Mouse (Mus musculus): ENCODE data around the gene Nme4.

Gene Nme4

DNA sequence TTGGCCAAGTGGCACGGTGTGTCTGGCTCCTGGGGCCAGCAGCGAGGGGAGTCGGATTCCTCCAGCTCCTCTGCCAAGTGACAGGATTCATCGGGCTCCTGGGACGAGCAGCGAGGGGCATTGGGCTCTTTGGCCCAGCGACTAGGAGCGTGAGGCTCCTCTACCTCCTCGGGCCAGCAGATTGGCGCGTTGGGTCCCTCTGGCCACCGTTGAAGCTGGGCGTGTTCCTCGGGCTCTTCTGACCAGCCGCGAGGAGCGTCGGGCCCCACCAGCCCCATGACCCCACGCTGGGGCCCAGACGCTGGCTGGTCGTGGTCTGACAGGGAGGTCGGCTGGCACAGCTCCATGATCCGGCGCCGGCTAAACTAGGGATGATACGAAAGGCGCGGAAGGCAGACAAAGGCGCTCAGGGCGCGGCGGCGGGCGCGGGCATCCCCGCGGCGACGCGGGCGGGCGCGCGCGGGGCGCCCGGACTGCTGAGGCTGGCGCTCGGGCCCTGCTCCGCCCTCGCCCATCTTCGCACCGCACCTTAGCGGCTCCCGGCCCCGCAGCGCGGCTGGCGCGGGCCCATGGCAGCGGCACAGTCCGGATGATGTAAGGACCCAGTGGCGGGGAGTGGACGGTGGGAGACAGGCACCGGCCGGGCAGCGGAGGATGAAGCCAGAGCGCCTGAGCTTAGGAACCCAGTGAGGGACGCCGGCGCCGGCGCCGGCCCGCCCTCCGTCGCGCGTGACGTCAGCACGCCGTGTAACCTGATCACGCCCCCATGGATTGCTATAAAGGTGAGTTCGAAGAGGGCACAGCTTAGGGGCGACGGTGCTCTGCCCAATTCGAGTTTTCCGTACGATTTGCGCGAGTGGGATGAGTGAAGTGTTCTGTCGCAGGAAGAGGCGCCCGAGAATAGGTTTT is 26.3 kb downstream of the Nme4 start, which contains the start of gene Rab11fip3:
Gene Rab11fip3 (minus strand): TSS at position 725 of the 909 bp plus-strand sequence.
- intact Hi-C loops (cut with DNase I), result no loop called here

- intact Hi-C loops (cut with DNase I), result no loop called here
Observed at GRCm38 (mm10) chr17:26068024-26068830, 27.2 kb downstream of the Nme4 start.

- intact Hi-C loops (cut with DNase I), result no loop called here
Observed at GRCm38 (mm10) chr17:26066488-26067020, 28.8 kb downstream of the Nme4 start.

DNA sequence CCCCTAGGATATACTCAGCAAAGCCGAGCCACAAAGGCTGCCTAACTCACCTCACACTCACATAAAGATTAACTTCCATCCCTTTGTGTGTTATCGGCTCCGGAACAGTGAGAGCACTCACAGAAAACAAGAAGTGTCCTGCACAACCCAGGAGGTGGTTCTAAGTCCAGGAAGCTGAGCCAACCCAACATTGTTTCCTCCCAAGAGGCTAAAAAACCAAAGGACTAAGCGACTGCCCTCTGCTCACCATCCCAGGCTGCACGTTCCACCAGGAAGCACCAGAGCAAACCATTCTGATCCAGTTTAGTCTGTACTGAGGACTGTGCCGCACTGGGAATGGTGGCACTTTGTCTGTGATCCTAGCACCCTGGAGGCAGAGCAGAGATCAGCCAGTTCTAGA is 30.5 kb downstream of the Nme4 start:
- intact Hi-C loops (cut with DNase I), result no loop called here

GRCm38 (mm10) chr17:26057787-26058567 is 37.4 kb downstream of the Nme4 start:
- intact Hi-C loops (cut with DNase I), result no loop called here

- intact Hi-C loops (cut with DNase I), result no loop called here
Observed at GRCm38 (mm10) chr17:26057278-26057677, 38.1 kb downstream of the Nme4 start.

- intact Hi-C loops (cut with DNase I), result no loop called here
Observed at GRCm38 (mm10) chr17:26055164-26055563, 40.2 kb downstream of the Nme4 start.

DNA sequence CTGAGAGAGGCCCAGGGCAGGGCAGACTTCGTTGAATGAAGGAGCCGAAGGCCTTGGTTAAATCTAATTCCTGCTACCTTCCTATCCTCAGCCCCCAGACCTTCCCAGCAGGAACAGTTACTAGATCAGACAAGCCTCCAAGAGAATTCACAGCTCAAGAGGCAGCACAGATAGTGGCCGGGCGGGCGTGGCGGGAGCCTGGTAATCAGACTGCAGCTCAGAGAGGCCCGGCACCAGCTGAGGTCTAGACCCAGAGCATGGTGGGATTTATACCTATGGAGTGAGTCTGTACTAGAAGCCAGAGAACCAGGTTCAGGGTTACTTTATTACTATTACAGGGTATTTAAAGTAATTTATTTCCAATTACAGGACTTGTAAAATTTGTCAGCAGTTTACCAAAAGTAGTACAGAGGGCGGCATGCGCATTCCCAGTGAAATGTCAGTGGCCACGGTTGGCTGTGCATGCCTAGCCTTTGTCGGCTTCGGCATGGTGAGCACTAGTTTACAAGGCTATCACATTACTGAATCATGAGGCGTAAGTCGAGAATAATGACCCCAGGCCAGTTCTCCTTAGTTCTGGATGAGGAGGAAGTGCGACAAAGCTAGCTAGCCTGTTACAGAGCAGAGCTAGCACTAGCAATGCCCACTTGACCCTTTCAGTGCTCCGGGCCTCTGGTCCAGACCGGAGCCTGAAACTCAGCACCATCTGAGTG is 41.1 kb downstream of the Nme4 start:
- intact Hi-C loops (cut with DNase I), result no loop called here

- intact Hi-C loops (cut with DNase I), result no loop called here
Observed at GRCm38 (mm10) chr17:26052706-26053105, 42.7 kb downstream of the Nme4 start.

DNA sequence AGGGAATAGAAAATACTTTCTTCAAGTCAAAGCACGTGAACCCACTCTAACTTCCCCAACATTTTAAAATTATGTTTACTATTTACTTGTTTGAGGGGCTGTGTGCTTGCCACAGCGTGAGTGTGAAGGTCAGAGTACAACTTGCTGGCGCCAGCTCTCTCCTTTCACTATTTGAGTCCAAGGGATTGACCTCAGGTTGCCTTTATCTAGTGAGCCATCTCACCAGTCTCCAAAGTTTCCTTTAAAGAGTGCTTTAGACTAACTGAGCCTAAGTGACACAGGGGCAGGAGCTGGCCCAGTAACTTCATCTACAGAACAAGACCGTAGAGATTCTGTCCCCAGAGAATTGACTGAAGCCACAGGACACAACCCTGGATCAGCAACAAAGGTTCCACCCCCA is 43.3 kb downstream of the Nme4 start:
- intact Hi-C loops (cut with DNase I), result no loop called here

- intact Hi-C loops (cut with DNase I), result no loop called here
Observed at GRCm38 (mm10) chr17:26048118-26048517, 47.3 kb downstream of the Nme4 start.

DNA sequence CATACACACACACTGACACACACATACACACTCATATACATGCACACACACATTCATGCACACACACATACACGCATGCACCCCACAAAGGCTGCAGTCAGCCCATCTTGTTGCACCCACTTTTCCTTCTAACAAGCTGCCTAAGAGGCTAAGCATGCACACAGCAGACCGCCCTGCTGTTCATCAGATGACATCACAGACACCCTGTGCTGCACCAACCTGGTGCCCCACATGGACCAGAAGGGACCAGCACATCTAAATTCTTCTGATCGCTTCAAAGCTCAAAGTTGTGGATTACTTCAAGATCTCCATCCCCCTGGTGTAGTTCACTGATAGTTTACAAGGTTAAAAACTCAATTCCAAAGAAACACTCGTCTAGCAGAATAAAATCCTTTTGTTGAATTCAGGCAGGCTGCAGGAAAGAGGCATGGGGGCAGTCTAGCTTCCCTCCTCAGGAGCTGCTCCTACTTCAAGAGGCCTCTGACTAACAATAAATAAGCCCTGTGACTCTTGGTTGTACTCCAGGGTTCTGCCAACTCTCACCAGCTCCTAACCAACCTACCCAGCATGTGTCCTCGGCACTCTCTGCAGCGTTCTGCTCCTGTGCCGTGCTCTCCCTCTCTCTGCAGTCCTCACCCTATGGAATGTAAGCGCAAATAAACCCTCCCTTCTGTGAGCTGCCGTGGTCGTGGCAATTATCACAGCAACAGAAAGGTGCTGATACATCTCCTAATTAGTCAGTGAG is 49.0 kb downstream of the Nme4 start:
- intact Hi-C loops (cut with DNase I), result no loop called here

DNA sequence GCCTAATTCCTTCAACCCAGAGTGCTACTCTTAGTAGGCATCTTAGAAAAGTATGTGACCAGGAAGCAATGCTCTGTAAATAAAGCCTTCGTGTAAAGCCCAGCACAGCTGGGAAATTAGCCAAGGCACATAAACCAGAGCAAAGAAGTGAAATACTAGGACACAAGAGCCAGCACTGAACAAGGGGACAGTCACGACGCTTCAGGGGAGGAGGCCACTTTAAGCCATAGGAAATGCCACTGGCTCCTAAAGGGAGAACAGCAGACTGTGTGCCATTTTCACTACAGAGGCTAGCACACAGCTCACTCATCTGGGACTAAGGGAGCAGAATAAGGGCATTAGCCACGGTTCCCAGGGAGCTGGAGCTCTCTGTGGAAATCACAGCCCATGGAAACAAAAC is 50.1 kb downstream of the Nme4 start:
- intact Hi-C loops (cut with DNase I), result no loop called here

DNA sequence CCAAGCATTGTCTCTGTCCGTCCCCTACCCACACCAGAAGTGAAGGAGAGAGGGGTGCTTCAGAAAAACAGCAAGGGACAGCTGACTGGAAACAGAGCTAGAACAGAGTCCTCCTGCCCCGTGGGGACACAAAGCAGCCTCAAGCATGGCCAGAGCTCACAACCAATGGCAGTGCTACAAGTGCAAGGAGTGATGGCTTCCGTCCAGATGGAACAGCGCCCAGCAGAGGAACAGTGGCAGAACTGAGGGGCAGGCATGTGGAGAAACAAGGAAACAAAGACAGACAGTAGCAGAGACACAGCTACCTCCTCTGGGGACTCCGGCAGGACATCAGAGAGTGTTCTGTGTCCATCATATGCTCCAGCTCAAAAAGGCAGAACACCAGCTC is 52.2 kb downstream of the Nme4 start:
- intact Hi-C loops (cut with DNase I), result no loop called here

GRCm38 (mm10) chr17:26042599-26043248 is 52.7 kb downstream of the Nme4 start:
- intact Hi-C loops (cut with DNase I), result no loop called here
